Mouse (Mus musculus): ENCODE measurements around the gene Cers2. TPM values are rescaled to one million over a fixed set of nuclear protein-coding genes. Genes with fewer than 3 reads are reported as not detected.

Gene Cers2
- total RNA-seq (2015; ENCODE audit: low replicate concordance) (72.1 and 81.3 TPM in 2 replicates), total RNA-seq (2017; ENCODE audit: low replicate concordance) (35.4 and 49.5 TPM in 2 replicates)

- no peak for ATAC-seq (replicated peaks; ENCODE audit: low FRiP score, poor library complexity, severe bottlenecking)
These were observed at the start of gene Cers2 for GRCm38 (mm10) chr3:95314486-95315093. TSS of gene Cers2 (plus strand) at chr3:95314791.

- ATAC-seq (replicated peaks; ENCODE audit: low FRiP score, poor library complexity, severe bottlenecking) = no peak
These were observed 48.5 kb upstream of the Cers2 start for GRCm38 (mm10) chr3:95266052-95266451.

GRCm38 (mm10) chr3:95267855-95268254 is 46.7 kb upstream of the Cers2 start:
- no peak for ATAC-seq (replicated peaks; ENCODE audit: low FRiP score, poor library complexity, severe bottlenecking)

GRCm38 (mm10) chr3:95269789-95270188 is 44.8 kb upstream of the Cers2 start:
- no peak for ATAC-seq (replicated peaks; ENCODE audit: low FRiP score, poor library complexity, severe bottlenecking)

GRCm38 (mm10) chr3:95270766-95271364 is 43.7 kb upstream of the Cers2 start:
- no peak for ATAC-seq (replicated peaks; ENCODE audit: low FRiP score, poor library complexity, severe bottlenecking)

- no peak for ATAC-seq (replicated peaks; ENCODE audit: low FRiP score, poor library complexity, severe bottlenecking)
These were observed 41.1 kb upstream of the Cers2 start for GRCm38 (mm10) chr3:95273471-95273870.

GRCm38 (mm10) chr3:95274453-95274852 is 40.1 kb upstream of the Cers2 start:
- ATAC-seq (replicated peaks; ENCODE audit: low FRiP score, poor library complexity, severe bottlenecking) = no peak

GRCm38 (mm10) chr3:95275161-95275560 is 39.4 kb upstream of the Cers2 start:
- no peak for ATAC-seq (replicated peaks; ENCODE audit: low FRiP score, poor library complexity, severe bottlenecking)

GRCm38 (mm10) chr3:95276428-95276934 is 38.1 kb upstream of the Cers2 start:
- ATAC-seq (replicated peaks; ENCODE audit: low FRiP score, poor library complexity, severe bottlenecking) = no peak

GRCm38 (mm10) chr3:95277149-95277551 is 37.4 kb upstream of the Cers2 start:
- no peak for ATAC-seq (replicated peaks; ENCODE audit: low FRiP score, poor library complexity, severe bottlenecking)

GRCm38 (mm10) chr3:95280747-95281146 is 33.8 kb upstream of the Cers2 start:
- ATAC-seq (replicated peaks; ENCODE audit: low FRiP score, poor library complexity, severe bottlenecking) = no peak

- peak; percentile 78 for ATAC-seq (replicated peaks; ENCODE audit: low FRiP score, poor library complexity, severe bottlenecking)
These were observed 33.1 kb upstream of the Cers2 start, which contains the start of the genes Mindy1 and Prune1 for GRCm38 (mm10) chr3:95281216-95282126. TSS of gene Mindy1 (plus strand) at chr3:95281345. TSS of gene Prune1 (minus strand) at chr3:95282076.

- peak; percentile 35 for ATAC-seq (replicated peaks; ENCODE audit: low FRiP score, poor library complexity, severe bottlenecking)
These were observed 32.2 kb upstream of the Cers2 start for GRCm38 (mm10) chr3:95282381-95282864.

GRCm38 (mm10) chr3:95282865-95283588 is 31.6 kb upstream of the Cers2 start:
- peak; percentile 73 for ATAC-seq (replicated peaks; ENCODE audit: low FRiP score, poor library complexity, severe bottlenecking)

- ATAC-seq (replicated peaks; ENCODE audit: low FRiP score, poor library complexity, severe bottlenecking) = 0 out of 2 replicates have a peak, but pooled peaks have one; percentile 3
These were observed 31.0 kb upstream of the Cers2 start for GRCm38 (mm10) chr3:95283589-95283941.

- ATAC-seq (replicated peaks; ENCODE audit: low FRiP score, poor library complexity, severe bottlenecking) = no peak
These were observed 30.5 kb upstream of the Cers2 start for GRCm38 (mm10) chr3:95284062-95284461.

- no peak for ATAC-seq (replicated peaks; ENCODE audit: low FRiP score, poor library complexity, severe bottlenecking)
These were observed 29.9 kb upstream of the Cers2 start for GRCm38 (mm10) chr3:95284501-95285281.

GRCm38 (mm10) chr3:95285390-95285789 is 29.2 kb upstream of the Cers2 start:
- ATAC-seq (replicated peaks; ENCODE audit: low FRiP score, poor library complexity, severe bottlenecking) = no peak

- ATAC-seq (replicated peaks; ENCODE audit: low FRiP score, poor library complexity, severe bottlenecking) = no peak
These were observed 28.6 kb upstream of the Cers2 start for GRCm38 (mm10) chr3:95286011-95286410.
